Mouse (Mus musculus) olfactory bulb, adult 2 months (tissue): ENCODE data around the gene Nrp1.

Experiments used
- CTCF ChIP-seq: fragments of 200-500 bp; IDR thresholded peaks from 2 replicates; pipeline ENCODE4 v1.5.1; 2012; ENCODE audit warnings: low read depth, mild to moderate bottlenecking, low read length, moderate library complexity; ENCODE audit not compliant: insufficient read depth
- POLR2A ChIP-seq: fragments of 200-500 bp; IDR thresholded peaks from 2 replicates; pipeline ENCODE4 v1.6.1; 2012; ENCODE audit warnings: mild to moderate bottlenecking, low read depth, low read length, moderate library complexity; ENCODE audit not compliant: insufficient read depth

DNA sequence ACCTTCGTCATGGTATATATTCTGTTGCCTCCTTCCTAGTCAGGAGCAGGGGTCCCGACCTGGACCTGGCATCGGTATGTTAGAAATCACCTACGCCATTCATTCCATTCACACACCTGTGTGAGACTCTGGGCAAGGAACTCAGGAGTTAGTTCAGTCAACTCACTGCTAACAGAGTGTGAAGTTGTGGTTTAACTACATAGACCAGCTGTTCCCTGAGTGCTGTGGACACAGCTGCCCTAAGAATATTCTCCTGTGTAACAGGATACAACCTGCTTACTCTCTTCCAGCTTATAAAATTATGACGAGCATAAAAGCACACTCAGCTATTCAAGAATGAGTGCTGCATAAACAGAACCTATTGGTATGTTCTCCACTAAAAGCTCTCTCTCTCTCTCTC, 41.9 kb downstream of the Nrp1 start:
- TF ChIP-seq CTCF (no peak), POLR2A (no peak)
